Mouse (Mus musculus) urinary bladder, postnatal 14 days (tissue): ENCODE data around the gene Fezf1.

Experiments used
- DNase-seq: peaks from one replicate; pipeline ENCODE4 v3.0.0; 2021; ENCODE audit warnings: low spot score

Fezf1 gene

DNA sequence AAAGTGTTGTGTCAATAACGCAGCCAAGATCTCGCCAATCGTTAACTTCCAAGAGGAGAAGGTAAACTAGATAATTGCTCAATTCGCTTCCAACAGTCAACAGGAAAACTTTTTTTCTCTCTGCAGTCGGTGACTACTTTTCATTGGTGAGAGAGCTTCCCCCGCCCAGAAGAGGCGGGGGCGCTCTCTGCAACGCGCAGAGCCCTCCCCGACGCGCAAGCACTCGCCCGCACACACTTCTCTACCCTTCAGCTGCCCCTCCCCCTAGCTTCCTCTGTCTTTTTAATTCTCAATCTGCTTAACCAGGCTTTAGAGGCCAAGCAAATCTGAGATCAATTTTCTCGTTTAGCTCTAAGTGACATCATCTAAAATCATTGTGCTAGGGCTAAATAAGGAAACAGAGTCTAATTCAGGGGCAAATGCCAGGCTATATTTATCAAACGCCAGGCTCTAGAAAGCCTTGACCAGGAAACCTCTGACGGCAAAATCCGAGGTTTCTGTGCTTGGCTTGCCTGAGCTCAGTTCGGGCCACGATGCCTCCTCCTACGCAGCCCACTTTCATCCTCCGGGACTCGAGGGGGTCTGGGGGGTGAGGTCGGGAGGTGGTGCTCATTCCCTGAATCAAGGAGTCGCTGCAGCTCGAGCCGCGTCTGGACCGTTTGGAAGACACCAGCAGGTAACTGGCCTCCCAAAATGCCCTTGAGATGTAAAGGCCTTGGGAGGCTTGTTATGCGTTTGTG lies at the start of gene Fezf1:
Gene Fezf1 (minus strand): TSS at position 50 of the 740 bp plus-strand sequence.
- DNase-seq: no peak

DNA sequence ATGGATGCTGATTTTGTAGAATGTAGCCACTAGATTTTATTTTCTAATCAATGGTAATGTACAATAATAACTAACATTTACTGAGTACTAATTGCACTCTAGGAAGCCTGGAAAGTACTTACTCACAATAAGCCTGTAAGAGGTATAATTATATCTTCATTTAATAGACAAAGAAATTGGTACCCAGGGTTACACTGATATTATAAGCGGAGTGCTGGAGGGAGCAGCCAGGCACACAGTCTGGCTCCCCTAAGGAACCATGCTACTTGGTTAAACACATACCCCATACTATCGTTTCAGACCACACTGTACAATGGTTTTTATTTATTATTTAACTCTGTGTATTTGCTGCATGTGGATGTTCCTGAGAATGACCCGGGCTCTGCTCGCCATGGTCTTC lies 46.5 kb upstream of the Fezf1 start:
- DNase-seq: no peak

DNA sequence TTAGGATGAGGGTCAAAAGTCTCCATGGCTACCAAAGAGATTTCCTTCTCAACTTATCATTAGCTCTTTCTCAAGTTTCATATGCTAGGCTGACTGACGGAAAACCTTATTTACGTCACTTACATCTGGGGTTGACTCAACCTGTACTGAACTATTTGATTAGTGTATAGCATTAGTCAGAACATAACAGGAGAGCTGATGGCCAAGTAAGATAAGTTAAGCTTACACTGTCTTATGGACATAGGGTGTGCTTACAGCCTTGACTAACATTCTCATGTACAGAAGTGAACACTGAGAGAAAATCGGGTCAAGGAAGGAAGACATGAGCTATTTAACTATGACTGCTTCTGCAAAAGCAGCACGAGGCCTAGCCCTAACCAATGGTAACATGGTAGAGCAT lies 40.6 kb upstream of the Fezf1 start:
- DNase-seq: no peak

DNA sequence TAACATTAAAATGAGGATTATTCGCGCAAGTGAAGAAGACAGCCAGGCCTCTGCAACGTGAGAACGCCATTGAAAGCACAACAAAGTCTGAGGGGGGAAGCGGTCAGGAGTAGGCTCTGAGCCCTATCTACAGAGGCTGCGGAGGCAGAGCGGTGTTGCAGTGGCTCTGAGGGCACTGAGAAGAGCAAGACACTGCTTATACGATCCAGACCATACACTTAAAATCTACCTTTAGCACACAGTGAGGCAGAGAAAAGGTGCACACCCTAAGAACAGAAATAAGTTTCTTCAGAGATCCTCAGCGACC lies 33.3 kb upstream of the Fezf1 start:
- no peak for DNase-seq

DNA sequence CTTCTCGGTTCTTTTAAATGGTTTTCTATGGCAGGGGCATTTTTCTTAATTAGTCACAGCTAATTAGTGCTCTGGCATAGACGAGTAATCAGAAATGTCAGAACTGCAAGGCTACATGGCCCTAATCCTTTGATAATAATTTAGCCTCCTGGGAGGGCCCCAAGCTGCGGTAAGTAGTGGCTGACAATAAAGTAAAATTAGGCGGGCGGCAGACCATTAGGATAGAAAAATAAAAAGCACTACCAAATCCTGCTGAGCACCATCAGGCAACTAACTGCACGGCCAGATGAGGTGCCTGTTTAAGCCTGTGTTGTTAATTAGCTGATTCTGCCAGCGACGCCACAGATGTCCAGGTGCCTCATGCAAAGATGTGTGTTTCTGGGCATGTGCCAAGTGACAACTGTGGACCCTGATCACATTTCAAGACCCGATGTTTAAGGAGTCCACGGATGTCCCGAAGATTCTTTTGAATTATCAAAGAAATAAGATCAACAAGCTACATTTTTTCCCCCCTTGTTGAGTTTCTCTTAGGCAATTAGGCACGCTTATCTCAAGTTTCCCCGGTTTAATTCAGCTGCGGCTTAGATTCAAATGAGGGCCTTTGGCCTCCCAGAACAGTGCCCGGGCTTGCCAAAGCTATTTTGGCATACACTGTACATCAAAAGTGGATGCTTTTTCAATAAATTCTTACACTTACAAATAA lies 32.8 kb upstream of the Fezf1 start:
- DNase-seq: no peak

DNA sequence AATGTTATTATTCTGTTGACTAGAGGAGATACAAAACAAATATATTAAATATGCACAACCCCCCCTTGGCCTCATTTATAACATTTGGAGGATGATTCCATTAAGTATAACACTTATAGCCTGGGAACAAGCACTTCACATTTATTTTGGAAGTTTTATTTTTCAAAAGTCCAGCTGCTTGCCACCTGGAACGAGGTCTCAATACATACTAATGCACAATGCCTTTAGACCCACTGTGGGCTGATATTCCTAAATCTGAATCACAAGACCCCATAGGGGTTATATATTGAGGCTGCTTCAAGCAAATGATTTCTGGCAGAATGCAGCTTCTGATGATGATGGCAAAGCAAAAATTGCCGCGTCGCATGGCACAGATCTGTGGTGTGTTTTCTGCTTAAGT lies 25.3 kb upstream of the Fezf1 start:
- DNase-seq: no peak

DNA sequence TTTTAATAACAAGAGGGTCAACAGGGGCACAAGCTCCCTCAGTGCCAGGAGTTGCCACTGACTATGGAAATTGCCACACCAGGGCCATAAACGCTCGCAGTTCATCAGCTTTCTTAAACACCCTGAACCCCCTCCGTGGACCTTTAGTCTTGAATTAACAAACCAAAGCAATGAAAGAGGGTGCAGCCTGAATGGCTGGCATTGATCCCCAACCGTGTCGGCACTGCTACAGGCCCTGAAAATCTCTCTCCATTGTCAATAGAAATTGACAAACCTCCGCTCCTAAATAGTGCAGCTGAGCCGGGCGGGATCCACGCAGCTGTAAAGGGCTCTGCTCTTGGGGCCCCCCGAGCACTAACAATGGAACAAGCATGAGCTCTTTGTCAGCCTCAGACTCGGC lies 24.8 kb upstream of the Fezf1 start:
- DNase-seq: no peak

DNA sequence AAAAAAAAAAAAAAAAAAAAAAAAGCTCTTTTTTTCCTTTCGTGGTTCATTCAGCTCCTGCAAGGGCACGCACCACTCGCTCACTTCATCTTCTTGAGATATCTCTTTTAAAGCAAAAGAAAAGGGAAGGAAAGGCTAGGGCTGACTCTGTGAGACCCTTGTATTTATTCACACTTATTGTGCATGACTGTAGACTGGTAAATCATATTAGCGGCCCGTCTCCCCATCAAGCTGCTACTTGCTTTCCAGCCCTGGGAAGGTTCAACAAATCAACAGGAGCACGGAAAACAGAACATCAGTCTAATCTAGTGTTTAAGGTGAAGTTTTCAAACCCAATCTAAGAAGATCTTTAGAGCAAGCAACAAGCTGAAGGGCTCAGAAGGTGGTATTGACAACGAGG lies 24.4 kb upstream of the Fezf1 start:
- DNase-seq: no peak

DNA sequence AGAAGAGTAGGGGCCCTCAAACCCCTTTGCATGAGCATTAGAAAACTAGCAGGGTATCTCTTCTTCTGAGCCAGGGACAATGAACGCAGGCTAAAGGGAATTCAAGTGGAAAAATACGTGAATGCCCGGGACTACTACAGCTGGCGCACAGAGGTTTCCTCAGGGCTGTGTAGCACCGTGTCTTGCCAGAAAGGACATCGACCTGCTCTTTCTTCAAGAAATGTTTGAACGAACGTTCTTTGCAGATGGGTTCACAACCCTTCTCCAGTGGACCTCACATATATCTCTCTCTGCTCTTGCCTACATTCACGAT lies 12.5 kb upstream of the Fezf1 start:
- DNase-seq: no peak

DNA sequence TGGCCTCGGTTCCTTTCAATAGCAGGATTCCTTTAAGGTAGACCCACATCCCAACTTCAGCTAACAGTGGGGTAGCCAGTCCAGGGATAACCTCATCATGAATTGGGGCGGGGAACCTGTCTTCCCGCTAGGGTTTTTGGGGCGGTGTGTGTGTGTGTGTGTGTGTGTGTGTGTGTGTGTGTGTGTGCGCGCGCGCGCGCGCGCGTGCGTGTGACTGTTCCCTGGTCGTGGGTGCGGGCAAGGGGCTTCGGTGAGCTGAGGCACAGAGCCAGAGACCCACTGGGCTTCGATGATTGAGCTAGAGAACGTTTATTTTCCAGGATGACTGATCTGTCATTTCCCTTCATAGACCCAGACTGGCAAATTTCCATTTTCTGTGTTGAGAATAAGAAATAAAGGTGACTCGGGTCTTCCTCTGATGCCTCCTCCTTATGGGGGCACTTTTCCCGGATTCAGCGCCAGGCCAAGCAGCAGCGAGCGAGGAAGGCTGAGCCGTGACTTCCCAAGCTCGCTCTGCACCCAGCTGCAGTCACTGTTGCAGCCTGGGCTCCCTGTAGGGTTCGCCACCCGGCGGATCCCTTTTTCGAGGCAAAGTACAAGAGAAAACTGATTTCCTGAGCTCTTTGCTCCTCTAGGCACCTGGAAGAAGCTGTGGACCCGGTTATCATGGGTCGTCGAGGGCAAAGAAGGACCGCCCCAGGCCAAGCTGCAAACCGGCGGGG lies 12.0 kb upstream of the Fezf1 start:
- no peak for DNase-seq

DNA sequence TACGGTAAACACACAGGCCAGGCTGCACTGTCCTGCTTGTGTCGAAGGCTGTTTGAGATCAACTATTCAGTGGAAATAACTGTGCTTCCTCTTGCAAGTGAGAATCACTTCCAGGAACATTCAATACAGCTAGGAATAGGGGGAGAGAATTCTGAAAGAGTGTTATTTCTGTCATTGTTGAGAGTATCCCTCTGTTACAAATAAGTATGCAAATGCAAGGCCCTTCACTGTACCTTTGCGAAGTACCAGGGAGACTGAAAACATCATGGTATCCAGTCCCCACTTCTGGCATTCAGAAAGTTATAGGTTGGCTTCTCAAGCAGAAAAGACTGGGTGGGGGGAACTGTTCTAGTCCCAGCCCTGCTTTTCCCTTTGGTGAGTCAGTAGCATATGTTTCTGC lies 9.8 kb upstream of the Fezf1 start:
- DNase-seq: no peak

DNA sequence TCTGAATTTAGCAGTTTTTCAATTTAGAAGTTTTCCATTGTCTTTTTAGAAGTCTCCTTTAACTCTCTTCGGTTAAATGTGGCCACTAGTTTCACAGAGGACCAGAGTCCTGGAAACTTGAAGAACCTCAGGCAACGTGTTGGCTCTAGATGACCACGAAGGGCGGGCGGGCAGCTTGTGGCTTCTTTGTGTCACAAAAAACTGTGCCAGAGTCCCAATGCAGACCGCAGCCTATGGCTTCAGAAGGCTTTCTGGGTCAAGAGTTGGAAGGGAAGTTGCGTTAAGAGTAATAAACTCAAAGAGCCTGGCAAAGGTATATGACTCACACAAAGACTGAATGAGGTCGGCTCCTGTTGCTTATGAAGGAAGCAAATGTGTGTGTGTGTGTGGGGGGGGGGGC lies 7.0 kb upstream of the Fezf1 start:
- DNase-seq: no peak

DNA sequence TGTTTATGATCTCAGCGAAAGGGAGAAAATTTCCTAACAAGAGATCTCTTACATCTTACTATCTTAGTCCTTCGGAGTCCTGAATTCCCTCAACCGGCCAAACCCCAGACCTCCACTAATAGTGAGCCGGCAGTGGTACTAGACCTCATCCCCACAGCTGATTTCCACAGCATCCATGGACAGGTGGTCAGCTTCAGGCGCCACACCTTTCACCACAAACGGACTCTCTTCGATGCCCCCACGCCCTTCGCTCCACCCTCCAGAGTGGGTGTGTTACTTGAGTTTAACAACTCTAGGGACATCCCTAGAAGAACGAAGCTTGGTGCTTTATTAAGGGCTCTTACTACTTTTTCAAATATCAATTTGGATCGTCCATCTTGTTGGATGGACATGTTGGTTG lies 6.5 kb upstream of the Fezf1 start:
- DNase-seq: no peak

DNA sequence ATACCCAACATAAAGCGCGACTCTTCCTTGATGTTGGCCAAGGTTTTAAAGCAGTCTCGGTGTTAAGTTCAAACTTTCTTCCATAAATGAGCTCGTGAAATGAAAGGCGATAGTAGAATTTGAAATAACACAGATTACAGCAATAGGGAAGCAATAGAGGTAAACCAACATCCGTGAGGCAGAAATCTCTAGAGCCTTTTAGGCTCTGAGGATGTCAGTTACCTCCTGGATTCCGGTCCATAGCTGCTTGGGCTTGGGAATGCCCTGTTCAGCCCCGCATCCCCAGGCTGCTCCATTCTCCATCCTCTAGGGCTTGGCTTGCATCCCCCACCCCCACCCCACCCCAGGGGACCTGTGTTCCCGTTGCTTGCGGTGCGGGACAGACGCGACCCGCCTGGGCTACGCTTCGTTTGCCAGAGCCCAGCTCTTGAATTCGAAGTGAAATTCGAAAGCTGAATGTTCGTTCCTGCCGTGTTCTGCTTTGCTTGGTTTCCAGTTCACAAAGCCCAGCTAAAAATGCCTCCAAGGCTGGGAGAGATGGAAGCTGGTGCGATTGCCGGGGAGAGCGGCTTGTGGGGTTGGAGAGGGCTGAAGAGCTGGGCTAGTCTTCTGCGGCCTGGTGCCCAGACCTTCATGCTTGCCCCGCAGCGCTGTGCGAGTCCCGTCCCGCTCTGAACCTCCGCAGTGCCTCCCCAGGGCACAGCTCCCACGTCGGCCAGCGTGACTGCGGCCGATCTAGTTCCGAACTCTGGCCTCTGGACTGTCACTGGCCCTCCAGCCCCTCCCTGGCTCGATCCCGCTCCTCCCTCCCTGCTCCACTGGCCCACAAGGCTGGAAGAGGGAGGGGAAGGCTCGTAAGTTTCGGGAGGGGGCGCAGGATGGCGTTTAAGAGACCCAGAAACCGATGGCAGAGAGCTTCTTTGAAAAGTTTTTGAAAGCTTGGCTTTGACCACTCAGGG lies 5.5 kb upstream of the Fezf1 start:
- DNase-seq: no peak

DNA sequence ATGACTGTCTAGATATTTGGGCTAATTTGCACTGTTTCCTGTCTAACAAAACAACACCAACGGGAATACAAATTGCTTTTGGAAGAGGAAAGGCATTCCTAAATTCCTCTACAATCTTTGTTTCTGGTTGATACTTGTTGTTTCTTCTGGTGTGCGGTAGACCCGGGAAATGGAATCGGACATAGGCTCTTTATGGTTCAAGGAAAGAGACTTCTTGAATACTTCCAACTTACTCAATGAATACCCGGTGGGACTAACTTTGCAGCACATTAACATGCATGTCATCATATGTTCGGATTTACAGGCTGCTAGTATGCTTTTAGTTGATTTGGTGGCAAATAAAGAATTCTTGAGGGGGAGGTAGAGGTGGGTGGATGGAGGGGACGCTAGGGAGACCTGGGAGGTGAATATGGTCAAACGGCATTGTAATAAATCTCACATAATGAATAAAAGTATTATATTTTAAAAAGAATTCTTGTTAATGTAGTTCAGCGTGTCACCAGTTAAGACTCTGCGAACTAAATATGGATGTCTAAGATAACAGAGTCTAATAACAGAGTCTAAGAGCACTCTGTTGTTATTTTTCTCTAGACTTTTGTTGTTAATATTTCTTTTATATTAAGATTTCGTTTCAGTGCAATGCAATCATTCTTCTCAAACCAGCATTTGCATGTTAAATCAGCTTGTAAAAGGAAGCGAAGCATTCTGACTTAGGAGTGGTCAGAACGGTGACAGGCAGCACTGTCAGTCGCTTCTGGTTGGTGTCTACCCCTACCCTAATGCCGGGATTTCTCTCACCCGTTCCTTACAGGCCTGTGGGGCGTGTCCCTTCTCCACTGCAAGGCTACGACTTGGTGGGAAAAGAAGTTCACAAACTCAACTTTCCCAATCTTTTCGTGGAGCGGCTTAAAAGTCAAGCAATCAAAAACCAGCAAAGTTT lies 4.3 kb upstream of the Fezf1 start:
- DNase-seq: no peak

DNA sequence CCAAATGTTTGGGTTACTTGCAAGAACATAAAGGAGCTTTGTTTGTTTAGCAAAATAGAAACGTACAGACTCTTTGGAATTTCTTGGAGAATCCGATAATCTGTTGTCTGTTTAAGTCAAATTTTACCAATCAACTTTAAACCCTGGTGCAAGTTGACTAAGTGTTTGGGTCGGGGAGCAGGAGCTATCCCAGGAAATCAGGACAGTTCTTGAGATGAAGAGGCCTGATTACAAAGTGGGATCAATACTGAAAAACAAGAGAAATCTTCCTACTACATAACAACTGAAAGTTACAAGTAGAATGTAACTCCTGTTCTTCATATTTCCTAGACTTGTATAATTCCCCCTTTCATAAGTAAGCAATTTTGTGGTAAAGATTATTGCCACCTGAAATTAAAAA lies 3.3 kb upstream of the Fezf1 start:
- DNase-seq: no peak

DNA sequence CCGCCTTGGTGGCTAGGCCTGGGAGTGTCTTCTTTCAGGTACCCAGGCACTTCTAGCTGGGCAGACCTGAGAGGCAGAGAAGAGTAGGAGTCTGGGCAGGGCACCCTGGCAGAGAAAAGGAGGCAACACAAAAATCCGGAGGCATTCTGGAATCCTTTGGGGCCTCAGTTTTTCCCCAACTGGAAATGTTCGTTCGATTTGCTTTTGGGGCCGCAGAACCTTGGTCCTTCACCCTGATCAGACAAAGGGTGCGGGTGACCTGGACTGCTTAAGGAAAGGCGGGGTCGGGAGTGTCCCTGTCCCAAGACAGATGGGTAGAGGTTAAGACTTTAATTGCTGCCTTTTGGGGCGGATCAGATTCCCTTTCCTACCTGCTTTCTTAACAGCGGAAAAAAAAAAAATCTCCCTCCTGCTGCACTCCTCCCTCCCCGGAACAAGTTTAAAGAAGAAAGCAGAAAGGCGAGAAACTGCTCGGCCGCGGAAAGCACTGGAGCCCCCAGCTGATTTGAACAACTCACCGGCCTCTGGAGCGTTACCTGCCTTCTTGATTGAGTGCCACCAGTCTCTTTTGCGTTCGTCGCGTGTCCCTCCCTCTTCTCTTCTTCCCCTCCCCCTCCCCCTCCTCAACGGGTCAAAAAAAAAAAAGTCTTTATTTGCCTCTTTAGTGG lies 2.3 kb upstream of the Fezf1 start:
- no peak for DNase-seq

DNA sequence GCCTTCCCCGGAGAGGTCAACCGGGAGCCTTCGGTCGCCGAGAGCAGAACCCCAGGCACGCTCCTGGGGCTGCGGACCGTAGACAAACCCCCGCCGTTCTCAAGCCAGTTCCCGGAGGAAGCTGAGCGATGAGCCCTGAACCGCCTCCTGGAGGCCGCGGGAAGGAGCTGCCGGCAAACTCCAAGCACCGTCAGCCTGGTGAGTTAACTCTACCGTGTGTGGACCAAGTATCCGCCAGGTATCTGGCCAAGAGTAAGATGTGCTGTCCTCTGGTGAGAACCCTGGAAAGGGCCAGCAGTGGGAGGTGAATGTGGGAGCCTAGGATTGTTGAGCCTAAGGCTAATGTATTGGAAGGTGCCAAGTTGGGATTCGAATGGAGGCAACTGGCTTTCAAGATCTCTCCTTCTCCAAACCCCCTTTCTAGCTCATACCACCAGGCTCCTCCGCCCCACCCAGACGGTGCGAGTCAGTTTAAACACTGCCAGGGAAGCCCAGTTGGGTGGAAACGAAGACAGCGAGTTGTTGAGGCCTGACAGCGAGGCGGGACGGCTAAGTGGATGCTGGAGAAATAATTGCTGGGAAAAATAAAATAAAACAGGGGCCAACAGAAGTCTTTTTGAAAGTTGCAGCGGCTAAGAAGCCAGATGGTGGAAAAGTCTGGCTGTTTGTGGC lies 1.6 kb upstream of the Fezf1 start:
- no peak for DNase-seq

DNA sequence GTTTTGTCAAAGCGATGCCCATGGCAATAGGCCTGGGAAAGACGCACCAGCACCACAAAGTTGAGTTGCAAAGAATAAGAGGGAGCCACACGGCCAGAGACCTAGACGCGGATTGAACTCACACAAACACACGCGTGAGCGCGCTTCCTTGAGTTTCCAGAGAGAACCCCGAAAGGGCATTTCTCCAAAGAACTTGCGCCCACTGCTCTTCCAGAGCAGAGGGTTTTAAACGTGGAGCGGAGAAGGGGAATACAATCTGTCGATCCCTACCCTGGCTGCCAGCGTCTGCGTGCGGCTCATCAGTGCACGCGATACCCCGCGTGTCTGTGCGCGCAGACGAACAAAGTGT lies 865 bp upstream of the Fezf1 start:
- no peak for DNase-seq
